In the genomic region with DNA sequence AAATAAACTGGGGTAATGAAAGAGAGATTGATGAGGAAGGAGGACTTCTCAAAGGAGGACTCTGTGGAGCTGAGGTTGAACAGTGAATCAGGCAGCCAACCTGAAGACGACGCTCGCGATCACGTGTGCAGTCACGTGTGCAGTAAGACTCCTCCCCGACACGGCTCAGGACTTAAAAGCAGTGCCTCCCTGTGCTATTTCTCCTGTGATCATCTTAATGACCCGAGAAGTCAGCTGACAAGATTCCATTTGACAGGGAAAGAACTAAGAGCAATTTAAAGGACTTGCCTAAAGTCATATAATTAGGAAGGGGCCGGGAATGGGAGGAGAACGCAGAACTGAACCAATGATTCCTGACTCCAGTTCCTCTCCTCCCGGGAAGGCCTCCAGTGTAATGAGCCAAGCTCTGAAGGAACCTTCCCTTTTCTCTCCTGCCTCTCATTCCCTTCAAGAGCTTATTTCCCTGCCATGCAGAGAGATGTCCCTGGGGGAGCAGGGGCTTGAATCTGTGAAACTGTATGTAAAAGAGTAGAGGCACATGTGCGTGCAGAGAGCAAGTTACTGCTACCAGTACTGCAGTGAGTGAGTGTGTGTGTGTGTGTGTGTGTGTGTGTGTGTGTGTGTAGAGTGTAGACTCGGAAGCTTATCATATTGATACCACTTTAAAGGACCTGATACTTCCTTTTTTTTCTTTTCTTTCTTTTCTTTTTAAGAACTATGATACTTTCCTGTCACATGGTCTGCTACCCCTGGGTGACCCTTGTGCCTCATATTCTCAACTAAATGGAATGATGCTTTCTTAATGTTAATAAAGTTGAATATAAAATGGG, we compare ENCODE assay signal across 1 mouse cellular context.
TF ChIP-seq lines count a peak whose summit lies in the region.

No protein-coding gene starts in this region.

TF ChIP-seq in CH12.LX, 34 proteins besides CTCF, POLR2A, EP300 and RAD21 (continued from another document):
- TF ChIP-seq USF2 (conservative IDR thresholded peaks at IDR 0.05; ENCODE audit: low read depth, low read length): peak; percentile 96
- peak; percentile 47; the same call in 1 of the 2 replicates for TF ChIP-seq MEF2A (IDR thresholded peaks at IDR 0.05; ENCODE audit: borderline replicate concordance, low read depth, low read length)
- peak; percentile 59 for TF ChIP-seq ETS1 (conservative IDR thresholded peaks at IDR 0.05; ENCODE audit: low read depth, low read length)
- TF ChIP-seq BHLHE40 (IDR thresholded peaks at IDR 0.05; ENCODE audit: low read depth, low read length): peak; percentile 75
- 0 out of 2 replicates have a peak, but pooled peaks have one; percentile 26 for TF ChIP-seq KAT2A (IDR thresholded peaks at IDR 0.05; ENCODE audit: insufficient replicate concordance, low read length)
- TF ChIP-seq CHD2 (IDR thresholded peaks at IDR 0.05; ENCODE audit: low read length): peak; percentile 24; the same call in 1 of the 2 replicates
- TF ChIP-seq IRF4 (IDR thresholded peaks at IDR 0.05; ENCODE audit: low read depth, low read length): peak; percentile 46; the same call in 1 of the 2 replicates
- 0 out of 2 replicates have a peak, but pooled peaks have one; percentile 19 for TF ChIP-seq ELF1 (IDR thresholded peaks at IDR 0.05; ENCODE audit: low read depth, low read length)
- TF ChIP-seq PAX5 (IDR thresholded peaks at IDR 0.05; ENCODE audit: low read length): no peak
- peak; percentile 86 for TF ChIP-seq MAX (IDR thresholded peaks at IDR 0.05; ENCODE audit: low read length)
- TF ChIP-seq HCFC1 (IDR thresholded peaks at IDR 0.05; ENCODE audit: low read depth, low read length): peak; percentile 30; the same call in 1 of the 2 replicates
- peak; percentile 55; the same call in 1 of the 2 replicates for TF ChIP-seq MXI1 (IDR thresholded peaks at IDR 0.05; ENCODE audit: low read depth, low read length)
- TF ChIP-seq NELFE (IDR thresholded peaks at IDR 0.05; ENCODE audit: low read depth, low read length): no peak
- TF ChIP-seq MAZ (IDR thresholded peaks at IDR 0.05; ENCODE audit: low read depth, low read length): no peak
- no peak; the same call in 1 of the 2 replicates for TF ChIP-seq TBP (conservative IDR thresholded peaks at IDR 0.05; ENCODE audit: low read depth, low read length)
- TF ChIP-seq MAFK (IDR thresholded peaks at IDR 0.05; ENCODE audit: insufficient replicate concordance, low read length): 0 out of 2 replicates have a peak, but pooled peaks have one; percentile 18
- TF ChIP-seq USF1 (IDR thresholded peaks at IDR 0.05; ENCODE audit: low read depth, low read length): peak; percentile 91
- TF ChIP-seq SIN3A (IDR thresholded peaks at IDR 0.05; ENCODE audit: low read length): peak; percentile 55; the same call in 1 of the 2 replicates
- peak; percentile 64 for TF ChIP-seq ZNF384 (IDR thresholded peaks at IDR 0.05; ENCODE audit: low read depth, low read length)
- TF ChIP-seq JUND (conservative IDR thresholded peaks at IDR 0.05; ENCODE audit: low read depth, low read length): no peak
